Mouse (Mus musculus) thymus, adult 18-20 months (tissue): ENCODE results near the gene Acbd3.

ENCODE experiments used
- DNase-seq, 2 experiments: peaks; one replicate each; pipeline ENCODE4 v3.0.0; 2022; ENCODE audit warnings: mixed read lengths in 2 of 2

Gene Acbd3

DNA sequence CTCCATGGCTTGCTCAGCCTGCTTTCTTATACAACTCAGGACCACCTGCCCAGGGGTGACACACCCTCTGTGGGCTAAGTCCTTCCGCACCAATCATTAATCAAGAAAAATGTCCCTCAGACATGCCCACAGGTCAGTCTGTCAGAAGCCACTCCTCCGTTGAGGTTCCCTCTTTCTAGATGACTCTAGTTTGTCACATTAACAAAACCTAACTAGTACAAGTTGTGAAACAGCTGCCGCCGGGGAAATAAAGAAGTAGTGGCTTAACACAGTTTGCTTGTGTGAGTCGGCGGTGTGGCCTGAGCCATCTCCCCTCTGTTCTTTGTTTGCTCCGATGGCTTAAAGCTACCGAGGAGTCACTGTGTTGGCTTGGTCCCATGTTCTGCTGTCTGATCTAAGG is 36.8 kb downstream of the Acbd3 start:
- DNase-seq: no peak

DNA sequence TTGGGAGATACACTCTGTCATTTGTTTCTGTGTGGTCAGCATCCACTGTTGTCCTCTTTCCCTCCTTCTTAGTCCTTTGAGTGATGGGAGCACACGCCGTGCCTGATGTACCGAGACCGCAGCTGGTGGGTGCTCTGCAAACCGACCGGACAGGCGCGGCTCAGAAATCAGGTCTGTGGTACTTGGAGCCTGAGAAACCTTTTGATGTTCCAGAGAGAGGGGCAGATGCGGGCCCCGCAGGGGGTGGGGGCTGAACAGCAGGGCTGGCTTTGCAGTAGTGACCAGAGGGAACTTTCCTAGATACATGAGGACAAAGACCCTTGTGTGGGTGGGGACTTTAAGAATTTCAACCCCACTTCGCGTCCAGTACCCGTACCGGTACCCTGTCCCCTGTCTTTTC is 37.5 kb downstream of the Acbd3 start:
- DNase-seq: no peak

DNA sequence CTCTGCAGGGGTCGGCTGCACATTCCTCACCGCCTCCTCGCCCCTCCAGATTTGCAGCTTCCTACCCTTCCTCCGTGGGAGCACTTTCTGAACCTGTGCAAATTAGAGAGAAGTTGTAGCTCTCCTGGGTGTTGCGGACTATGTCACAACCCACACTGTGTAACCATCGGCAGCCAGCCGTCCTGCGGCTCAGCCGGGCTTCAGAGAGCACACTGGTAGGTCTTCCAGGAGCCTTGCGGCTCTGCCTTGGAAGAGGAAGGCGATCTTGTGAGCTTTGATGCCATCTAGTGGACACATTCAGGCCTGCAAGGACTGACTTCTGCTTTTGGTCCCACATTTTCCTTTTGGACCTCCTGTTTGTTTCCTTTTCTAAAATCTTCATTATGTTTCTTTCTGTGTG is 38.0 kb downstream of the Acbd3 start:
- DNase-seq: peak; percentile 61 to 70

DNA sequence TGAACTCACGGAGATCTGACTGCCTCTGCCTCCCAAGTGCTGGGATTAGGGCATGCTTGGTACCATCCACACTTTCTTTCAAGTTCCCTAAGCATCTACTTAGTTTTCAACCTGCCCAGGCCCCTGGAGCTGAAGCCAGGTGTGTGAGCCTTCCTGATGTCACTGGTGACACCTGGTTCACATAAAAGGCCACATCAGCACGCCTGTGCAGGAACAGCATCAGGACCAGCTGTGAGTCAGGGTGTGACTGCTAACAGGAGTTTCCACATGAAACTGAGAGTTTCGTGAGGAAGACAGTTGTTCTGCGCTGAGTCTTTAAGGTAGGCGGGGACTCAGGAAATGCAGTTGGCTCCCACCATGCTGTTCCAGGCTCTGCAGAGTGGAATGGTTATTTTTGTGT is 39.5 kb downstream of the Acbd3 start:
- no peak for DNase-seq

DNA sequence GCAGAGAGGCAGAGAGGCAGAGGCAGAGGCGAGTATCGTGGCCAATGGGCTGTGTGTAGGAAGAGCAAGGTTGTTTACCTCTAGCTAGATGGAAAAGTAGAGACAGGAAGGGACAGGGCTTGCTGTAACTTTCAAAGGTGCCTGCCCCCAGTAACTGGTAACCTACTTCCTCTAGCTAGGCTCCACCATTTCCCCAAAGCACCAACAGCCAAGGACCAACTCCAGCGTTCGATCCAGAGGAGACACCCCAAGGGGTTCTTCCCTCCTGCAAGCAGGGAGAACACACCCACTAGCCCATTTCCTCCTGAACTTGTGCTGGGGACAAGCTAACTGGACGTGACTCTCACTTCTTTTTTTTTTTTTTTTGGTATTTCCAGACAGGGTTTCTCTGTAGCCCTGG is 40.7 kb downstream of the Acbd3 start:
- DNase-seq: peak in 1 of 2 experiments; percentile 37

DNA sequence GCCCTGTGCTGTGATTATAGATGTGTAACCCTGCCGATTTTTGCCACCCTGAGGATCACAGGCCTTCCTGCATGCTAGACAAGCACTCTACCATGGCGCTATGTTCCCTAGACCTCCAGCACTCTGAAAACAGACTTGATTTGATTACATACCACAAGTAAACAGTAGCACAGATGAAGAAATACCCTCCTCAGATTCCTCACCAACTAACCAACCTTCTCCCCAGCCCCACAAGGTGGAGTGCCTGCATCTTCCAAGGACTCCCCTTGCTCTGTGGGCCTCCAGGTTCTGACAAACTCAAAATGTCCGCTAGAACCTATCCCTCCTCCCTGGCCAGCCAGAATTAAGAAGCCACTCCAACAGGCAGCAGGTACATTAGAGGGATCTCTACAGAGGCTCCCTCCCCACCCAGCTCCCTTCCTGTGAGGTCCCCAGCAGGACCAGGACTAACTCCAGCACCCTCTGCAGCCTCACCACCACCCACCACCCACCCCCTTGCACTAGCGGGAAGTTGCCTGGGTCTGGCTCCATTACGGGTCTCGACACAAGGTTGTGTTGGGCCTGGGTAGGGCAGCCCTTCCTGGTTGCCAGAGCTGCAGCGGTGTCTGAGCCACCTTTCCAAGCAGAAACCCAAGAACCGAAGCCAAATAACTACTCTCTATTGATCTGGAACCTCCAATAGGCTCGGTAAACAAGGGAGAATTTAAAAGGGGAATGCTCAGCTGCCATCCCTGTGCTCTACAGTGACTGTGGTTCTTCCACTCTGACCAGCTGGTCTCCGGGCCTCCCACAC is 41.9 kb downstream of the Acbd3 start:
- DNase-seq: peak in 1 of 2 experiments; percentile 30

DNA sequence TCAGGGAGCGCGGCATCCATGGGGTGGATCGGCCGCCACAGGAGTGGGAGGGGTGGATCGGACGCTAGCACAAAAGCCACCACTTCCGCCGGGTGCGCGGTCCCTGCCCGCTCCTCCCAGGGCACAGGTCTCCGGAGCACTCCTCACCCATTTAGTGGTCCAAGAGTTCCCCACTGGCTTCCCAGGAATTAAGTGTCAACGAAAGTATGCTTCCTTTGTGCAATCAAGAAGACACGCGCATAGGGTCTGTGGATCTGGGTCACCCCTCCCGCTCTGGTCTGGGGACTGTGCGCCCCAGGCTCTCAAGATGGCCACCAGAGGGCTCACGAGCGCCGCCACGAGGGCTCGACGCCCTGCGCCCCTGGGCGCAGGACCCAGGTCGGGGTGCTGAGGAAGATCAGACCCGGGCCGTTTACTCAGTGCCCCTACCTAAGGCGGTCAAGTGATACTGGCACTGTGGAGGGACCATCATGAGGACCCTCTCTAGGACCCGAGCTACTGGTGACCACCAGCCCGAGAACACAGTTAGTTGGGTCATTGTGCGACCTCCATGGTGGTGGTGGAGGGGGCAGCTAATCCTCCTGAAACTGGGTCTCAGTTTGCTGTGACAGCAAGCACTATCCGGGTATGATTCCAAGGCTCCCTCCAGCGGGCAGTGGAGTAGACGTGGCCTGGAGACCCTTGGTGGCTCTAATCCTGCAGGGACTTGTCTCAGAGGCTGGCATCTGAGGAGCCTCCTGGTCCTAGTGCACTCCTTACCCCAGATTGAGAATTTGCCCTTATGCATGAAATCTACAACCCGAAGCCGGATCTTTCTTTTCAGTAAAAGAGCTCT is 42.7 kb downstream of the Acbd3 start:
- peak; percentile 54 to 66 for DNase-seq

DNA sequence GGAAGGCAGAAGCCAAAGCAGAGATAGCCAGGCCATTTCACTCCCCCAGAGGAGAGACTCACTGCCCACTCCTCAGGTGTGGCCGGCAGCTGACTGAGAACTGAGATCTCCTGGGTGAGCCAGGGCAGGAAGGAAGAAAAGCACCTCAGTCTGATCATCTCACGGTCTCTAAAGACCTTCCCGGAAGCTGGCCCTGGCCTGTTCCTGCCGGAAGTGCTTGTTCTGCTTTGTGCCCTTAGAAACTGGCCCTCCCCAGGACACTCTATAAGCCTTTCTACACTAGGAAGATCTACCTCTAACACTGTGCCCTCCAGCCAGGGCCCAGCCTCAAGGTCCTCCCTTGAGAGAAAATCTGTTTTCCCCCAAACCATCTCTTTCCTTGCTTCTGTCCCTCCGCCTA is 45.5 kb downstream of the Acbd3 start:
- DNase-seq: no peak

DNA sequence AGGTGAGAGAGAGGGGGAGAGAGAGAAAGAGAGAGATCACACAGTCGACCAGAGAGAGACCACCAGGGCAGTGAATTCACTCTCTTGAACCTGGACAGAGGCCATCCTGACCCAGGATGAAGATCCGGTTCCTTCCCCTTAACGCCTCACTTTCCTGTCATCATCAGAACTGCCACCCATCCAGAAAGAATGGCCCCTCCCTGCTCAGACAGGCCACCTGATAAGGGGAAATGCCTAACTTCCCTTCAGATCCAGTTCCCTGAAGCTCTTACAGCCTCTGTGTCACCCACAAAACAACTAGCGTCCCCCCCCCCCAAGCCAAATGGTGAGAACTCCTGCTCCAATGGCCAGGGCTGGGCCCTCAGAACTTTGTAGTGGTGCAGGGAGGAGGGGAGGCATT is 45.9 kb downstream of the Acbd3 start:
- DNase-seq: no peak

DNA sequence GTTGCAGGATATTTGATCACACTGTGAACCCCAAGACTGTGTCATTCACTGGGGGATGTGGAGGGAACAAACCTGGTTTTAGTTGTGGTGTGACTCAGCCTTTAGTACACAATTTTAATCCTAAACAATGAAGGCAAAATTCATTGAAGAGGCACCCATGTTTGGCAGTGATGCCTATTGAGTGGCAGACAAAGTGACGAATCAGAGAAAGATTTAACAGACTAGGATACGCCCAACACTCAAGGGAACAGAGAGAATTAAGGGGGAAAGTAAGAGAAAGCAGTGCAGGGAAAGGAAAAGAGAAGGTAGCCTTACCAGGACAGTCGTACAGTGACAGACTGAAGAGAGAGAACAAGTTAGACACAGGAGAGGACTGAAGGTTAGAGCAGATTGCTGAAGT is 46.4 kb downstream of the Acbd3 start:
- no peak for DNase-seq

DNA sequence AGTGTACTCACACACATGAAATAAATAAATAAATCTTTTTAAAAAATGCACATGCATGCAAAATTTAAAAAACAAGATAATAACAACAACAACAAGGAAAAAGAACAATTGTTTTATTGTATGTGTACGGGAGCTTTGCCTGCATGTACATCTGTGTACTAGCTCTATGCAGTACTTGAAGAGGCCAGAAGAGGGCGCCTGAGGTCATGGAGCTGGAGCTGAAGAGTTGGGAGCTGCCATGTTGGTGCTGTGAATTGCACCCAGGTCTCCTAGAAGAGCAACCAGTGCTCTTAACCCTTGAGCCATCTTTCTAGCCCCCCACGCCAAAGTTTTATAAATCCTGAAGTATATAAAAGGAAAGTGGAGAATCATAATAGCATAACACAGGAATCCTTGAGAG is 48.8 kb downstream of the Acbd3 start:
- no peak for DNase-seq

DNA sequence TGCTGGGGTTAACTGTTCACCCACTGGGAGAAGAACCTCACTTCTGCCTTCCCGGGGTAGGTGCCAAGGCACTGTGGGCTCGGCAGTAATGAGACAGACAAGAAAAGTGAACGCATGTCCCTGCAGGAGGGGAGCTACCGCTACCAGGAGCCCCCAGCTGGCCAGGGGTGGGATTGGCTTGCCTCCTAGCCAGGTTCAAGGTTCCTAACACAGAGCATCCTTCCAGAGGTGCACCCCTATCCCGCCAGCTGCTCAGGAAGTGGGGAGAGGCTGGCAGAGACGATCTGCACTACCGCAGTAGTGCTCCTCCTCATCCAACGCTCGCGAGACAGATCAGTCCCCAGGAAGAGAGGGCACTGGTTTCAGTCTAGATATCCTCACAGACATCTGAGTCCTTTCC is 49.5 kb downstream of the Acbd3 start:
- no peak for DNase-seq

DNA sequence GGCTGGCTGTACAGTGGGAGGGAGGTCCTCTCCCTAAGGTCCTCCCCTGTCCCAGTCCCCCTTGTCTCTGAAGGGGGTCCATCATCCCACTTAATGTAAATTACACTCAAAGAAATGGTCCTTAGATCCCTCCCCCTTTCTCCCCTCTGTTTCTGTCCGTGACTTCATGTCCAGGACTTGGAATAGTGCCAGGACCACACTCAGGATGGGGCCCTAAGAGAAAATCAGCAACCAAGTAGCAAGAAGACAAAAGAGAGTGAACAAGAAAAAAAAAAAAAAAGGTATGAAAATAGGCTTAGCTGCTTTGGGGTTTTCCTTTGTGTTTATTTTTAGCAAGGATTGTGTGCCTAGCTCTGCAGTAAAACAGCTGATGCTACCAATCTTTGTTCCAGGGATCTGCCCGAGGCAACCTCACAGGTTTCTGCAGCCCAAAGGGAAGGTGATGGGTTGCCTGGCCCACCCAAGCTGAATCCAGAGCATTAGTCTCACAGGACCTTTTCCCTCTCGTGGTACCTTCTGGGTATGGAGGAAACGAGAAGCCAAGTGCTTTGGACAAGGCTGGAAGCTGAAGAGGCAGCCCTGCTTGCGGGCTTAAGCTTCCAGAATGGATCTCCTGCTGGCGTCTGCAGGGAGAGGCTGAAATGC is 50.1 kb downstream of the Acbd3 start:
- no peak for DNase-seq

DNA sequence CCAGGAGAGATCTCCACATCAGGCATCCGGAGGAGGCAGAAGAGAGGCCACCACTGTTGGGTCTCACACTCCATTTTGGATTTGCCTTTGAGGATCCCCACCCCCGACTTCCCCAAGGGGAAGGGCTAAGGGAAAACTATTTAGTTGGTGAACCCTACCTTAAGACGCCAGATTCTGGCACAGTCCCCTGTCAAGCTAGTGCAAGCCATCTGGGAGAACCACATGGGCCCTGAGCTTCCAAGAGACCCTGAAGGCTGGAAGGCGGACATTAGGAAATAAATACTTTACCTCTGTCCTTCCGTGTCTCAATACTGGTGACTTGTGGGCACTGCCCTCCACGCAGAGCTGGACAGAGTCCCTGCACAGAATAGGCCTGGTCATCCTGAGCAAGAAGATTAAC is 50.7 kb downstream of the Acbd3 start:
- DNase-seq: no peak

DNA sequence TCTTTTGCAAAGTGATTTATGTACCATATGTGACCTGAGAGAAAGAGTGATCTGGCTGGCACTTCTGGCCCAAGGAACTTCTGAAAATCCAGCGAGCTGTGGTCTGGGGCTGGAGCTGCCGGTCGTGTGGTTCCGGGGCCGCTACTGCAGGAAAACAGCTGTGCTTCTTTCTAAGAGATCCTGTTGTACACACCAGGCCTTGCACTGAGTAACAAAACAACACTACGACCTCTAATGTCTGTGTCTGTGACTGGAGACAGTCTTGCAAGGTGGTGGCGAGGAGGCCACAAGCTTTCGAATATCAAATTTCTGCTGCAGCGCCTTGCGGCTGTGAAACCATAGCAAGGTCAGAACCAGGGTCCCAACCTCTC is 51.4 kb downstream of the Acbd3 start:
- no peak for DNase-seq

DNA sequence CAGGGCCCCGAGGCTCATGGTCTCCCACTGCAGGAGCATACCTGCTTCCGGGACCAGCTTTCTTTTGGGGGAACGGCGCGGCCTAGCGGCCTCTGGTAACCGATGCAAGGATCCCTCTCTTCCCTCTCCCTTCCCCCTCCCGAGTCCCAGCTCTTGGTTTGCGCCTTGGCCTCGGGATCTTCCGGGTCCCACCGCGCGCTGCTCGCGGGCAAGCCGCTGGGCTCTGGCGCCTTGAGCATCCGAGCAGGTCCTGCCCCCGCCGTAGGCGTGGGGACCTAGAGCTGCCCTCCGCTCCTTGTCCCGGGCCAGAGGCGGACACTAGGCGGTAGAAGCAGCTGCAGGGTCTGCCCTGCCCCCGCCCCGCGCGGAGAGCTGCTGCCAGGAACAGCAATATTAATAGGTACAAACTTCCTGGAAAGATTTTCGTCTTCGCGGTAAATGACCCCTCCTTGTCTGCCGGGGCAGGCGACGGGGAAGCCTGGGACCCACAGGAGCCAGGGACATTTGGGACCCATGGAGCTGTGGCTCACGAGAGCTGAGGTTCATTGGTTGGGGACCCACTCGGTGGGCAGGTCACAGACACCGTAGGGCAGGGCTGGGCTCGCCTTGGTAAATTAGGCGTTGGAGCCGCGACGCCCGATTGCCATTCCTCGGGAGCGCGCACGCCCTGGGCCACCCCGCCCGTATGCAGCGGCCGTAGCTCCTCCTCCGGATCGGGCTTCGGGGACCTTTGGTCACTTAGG is 52.0 kb downstream of the Acbd3 start:
- DNase-seq: peak; percentile 76 to 81

DNA sequence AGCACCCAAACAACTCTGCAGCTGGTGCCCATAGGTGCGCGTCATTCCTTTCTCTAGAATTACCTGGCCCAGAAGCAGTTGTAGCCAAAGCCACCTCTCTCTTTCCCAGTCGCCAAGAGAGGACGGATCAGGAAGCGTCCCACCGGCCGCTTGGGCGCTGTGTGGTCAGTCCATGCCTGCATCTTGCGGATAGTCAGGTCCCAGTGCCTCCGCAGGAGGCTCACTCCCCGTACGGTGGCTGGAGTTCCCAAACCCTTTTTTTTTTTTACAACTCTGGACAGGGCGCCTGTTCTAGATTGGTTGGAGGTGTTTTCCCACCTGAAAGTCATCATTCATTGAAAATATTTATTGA is 52.5 kb downstream of the Acbd3 start:
- DNase-seq: no peak

DNA sequence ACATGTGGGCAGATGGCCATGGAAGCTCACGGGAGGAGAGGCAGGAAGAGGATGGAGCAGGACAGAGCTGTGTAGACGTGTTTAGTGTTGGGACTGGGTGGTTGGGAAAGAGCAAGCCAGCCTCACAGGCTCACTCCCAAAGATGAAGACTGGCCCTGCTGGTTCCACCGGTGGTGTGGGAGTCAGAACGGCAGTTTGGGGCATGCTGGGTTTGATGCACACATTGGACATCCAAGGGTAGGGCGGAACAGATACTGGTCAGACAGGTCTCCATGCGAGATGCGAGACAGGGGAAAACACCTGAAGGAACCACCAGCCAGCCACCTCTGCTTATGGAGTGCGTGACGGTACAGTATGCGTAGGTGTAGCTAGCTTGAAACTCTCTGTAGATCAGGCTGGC is 53.1 kb downstream of the Acbd3 start:
- DNase-seq: no peak

DNA sequence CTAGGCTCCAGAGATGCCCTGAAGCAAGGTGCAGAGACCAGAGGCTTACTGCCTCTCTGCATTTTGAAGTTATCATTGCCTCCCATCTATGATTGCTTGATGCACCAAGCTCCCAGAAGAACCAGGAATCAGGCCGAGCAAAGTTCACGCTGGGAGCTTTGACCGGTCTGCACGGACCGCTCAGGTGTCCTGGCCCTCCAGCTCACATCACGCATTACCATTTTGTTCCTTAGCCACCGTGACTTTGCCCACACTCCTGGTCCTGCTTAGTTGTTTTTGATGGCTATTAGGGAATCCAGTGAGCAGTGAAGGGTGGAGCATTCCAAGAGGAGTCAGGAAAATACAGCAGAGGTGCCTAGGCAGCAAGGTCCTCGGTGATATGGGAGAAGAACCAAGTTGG is 54.4 kb downstream of the Acbd3 start:
- DNase-seq: no peak

DNA sequence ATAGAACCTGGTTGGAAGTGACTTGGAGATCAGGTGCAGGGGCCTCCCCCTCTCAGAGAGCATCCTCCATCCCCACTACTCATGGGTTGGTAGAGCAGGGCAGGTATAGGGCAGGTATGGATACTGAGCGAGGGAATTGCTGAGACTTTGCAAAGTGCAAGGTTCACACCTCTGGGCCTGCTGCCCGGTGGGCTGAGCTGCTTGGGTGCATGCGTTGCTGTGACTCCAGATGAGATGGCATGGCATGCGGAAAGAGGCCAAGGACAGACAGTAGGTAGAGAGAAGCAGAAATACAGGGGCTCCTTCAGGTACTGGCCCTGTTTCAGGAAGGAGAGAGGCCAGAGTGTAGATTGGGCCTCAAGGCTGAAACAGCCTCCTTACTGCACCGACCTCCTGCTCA is 55.4 kb downstream of the Acbd3 start:
- DNase-seq: no peak

DNA sequence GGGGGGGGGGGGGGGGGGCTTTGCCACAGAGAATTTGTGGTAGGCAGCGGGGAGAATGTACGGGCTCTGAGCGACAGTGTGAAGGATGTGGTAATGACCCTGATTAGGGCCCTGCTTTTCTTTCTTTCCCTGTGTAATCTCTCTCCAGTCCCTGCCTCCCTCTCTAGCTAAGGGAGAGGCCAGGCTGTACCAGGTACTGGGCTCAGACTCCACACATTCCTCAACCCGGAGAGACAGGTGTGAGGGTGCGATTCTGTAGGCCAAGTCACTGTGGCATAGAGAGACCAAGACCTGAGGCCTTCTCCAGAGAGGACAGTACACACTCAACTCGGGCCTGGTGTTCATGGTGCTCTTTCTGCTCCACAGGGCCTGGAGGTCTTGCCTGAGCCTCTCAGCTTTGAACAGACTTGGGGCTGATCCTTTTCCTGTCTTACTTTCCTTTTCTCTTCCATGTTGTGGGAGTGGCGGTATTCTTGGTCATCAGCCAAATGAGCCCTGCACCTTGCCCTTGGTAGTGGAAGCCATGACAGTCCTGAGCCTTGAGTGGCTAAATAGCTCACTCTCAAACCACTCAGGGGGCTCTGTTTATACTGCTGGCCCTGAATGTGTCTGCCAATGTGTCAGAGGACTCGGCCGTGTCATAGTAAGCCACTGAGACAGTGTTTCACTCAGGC is 57.2 kb downstream of the Acbd3 start:
- DNase-seq: no peak

DNA sequence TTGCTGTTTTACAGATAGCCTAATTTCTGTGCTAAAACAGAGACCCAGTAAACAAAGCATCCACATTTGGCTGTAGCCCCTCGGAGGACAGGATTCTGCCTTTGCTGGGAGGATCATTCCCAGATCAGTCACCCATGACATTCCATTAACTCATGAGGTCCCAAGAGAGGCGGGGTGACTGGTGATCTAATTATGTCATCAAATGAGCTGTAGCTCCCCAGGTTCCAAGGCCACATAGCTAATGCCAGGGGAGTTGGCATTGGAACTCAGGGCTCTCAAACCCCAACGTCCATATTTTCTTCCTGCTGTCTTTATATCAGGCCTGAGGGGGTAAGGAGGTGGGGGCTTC is 57.7 kb downstream of the Acbd3 start:
- DNase-seq: no peak
